6 mouse cellular contexts compared by ENCODE assay signal in the genomic region with DNA sequence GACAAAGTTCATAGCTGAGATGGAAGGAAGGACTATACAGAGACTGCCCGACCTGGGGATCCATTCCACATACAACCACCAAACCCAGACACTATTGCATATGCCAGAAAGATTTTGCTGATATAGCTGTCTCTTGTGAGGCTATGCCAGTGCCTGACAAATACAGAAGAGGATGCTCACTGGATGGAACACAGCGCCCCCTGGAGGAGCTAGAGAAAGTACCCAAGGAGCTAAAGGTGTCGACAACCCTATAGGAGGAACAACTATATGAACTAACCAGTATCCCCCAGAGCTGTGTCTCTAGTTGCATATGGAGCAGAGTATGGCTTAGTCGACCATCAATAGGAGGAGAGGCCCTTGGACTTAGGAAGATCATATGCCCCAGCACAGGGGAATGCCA.
DNase-seq lines count a peak whose midpoint lies in the region; ATAC-seq and TF ChIP-seq lines count a peak whose summit lies in the region.
"Not testable (repeated sequence)": the region's sequence is repeated elsewhere in the genome, so short reads cannot be mapped to it uniquely, and the experiment has no call there.

No protein-coding gene starts in this region.

- WGBS in intestine, postnatal 0 days = 62% methylated on average over 4 of the region's 4 CpGs

- H3K9me3 ChIP-seq in intestine, postnatal 0 days (ENCODE audit: control insufficient read depth) = not testable (repeated sequence)

- H3K4me3 ChIP-seq in intestine, postnatal 0 days (ENCODE audit: low read depth, low read length) = not testable (repeated sequence)

- not testable (repeated sequence) for ATAC-seq in intestine, postnatal 0 days

- H3K4me2 ChIP-seq in intestine, postnatal 0 days (replicated peaks; ENCODE audit: low read depth) = not testable (repeated sequence)

- 0 out of 2 replicates have a peak, but pooled peaks have one; percentile 11 for TF ChIP-seq CTCF in intestine, postnatal 0 days (IDR thresholded peaks at IDR 0.05; ENCODE audit: low read depth)

- peak; percentile 11 for DNase-seq in 416B (ENCODE audit: low read depth)
- peak; percentile 59 for DNase-seq in ES-CJ7 (ENCODE audit: low read depth, low spot score)
- DNase-seq in MEL-GATA-1-ER (ENCODE audit: extremely low read depth, low read depth) = peak; percentile 18
- DNase-seq in ZHBTc4 (ENCODE audit: low read depth, low spot score) = peak; percentile 67
- DNase-seq in c-Kit-positive CD71-negative TER-119-negative erythroid progenitor cells, embryonic 14.5 days (ENCODE audit: low read depth) = peak; percentile 1

- H3K4me1 ChIP-seq in intestine, postnatal 0 days (replicated peaks; ENCODE audit: control insufficient read depth, insufficient read depth, low read length) = not testable (repeated sequence)

- not testable (repeated sequence) for H3K27me3 ChIP-seq in intestine, postnatal 0 days (replicated peaks; ENCODE audit: control insufficient read depth, insufficient read depth, low read length)

- not testable (repeated sequence) for H3K36me3 ChIP-seq in intestine, postnatal 0 days (ENCODE audit: control insufficient read depth, insufficient read depth)

- H3K27ac ChIP-seq in intestine, postnatal 0 days (ENCODE audit: low read depth, low read length) = not testable (repeated sequence)

- H3K9ac ChIP-seq in intestine, postnatal 0 days (ENCODE audit: low read depth, low read length) = not testable (repeated sequence)

Comparison
In these comparisons a context has a peak if more than half of its experiments do, and no peak if none do; other contexts are left out.
1. DNase-seq: peak in every context shown above with its lines; median percentile 67 in ZHBTc4; 59 in ES-CJ7; 18 in MEL-GATA-1-ER; 11 in 416B; 1 in c-Kit-positive CD71-negative TER-119-negative erythroid progenitor cells, embryonic 14.5 days.